Mouse (Mus musculus) small intestine, adult 2 months (tissue): ENCODE measurements around the gene Fam227b. TPM values are rescaled to one million over a fixed set of nuclear protein-coding genes. Genes with fewer than 3 reads are reported as not detected.

Source experiments
- H3K27ac ChIP-seq: fragments of 200-500 bp; 2 replicates; pipeline ENCODE4 v1.5.1; 2012; ENCODE audit warnings: low read depth, low read length, control low read depth, inconsistent platforms; ENCODE audit not compliant: insufficient read depth
- H3K27me3 ChIP-seq: fragments of 200-500 bp; 2 replicates; pipeline ENCODE4 v1.6.1; 2012; ENCODE audit warnings: mild to moderate bottlenecking, moderate library complexity, low read length, inconsistent platforms; ENCODE audit not compliant: control insufficient read depth, insufficient read depth
- H3K36me3 ChIP-seq: fragments of 200-500 bp; 2 replicates; pipeline ENCODE4 v1.6.1; 2012; ENCODE audit warnings: mild to moderate bottlenecking, low read length, control low read depth, inconsistent platforms; ENCODE audit not compliant: control insufficient read depth, insufficient read depth
- H3K4me1 ChIP-seq: fragments of 200-500 bp; 2 replicates; pipeline ENCODE4 v1.6.1; 2012; ENCODE audit warnings: low read length, inconsistent platforms, mixed read lengths; ENCODE audit not compliant: control insufficient read depth, insufficient read depth, insufficient read length
- H3K4me3 ChIP-seq: fragments of 200-500 bp; 2 replicates; pipeline ENCODE4 v1.5.1; 2012; ENCODE audit warnings: low read depth, mild to moderate bottlenecking, control low read depth, inconsistent platforms, low read length, moderate library complexity
- CTCF ChIP-seq: fragments of 200-500 bp; IDR thresholded peaks from 2 replicates; pipeline ENCODE4 v1.5.1; 2012; ENCODE audit warnings: low read depth, mild to moderate bottlenecking, control low read depth, inconsistent platforms, low read length, moderate library complexity, mixed read lengths; ENCODE audit not compliant: insufficient replicate concordance, insufficient read length; ENCODE audit errors: extremely low read depth
- POLR2A ChIP-seq: fragments of 200-500 bp; IDR thresholded peaks from 2 replicates; pipeline ENCODE4 v1.6.1; 2012; ENCODE audit warnings: low read depth, mild to moderate bottlenecking, control low read depth, inconsistent platforms, low read length, moderate library complexity
- WGBS: fragments of 180-500 bp; shearing (Covaris S2); methylation state at CpG from one replicate; pipeline ENCODE4 v1.1.7; 2018; 5-methylcytosine and 5-hydroxymethylcytosine counted together
- polyA plus RNA-seq: library from polyadenylated mRNA; depleted of rRNA; stranded (reverse); fragments of >200 nt; gene quantifications from 2 replicates; pipeline ENCODE4 v1.2.3, GENCODE M21; 2012; rRNA removed

Gene Fam227b
- polyA plus RNA-seq, 1 experiment, result not detected

- TF ChIP-seq POLR2A, result no peak
- TF ChIP-seq CTCF, result no peak
- no peak overlapping the region for H3K4me3 ChIP-seq
Observed at GRCm38 (mm10) chr2:125943301-125943700, 208.5 kb downstream of the Fam227b start.

GRCm38 (mm10) chr2:125941111-125941785, 210.6 kb downstream of the Fam227b start:
- H3K36me3 ChIP-seq, result no peaks in the 10 kb centered on the region
- H3K4me1 ChIP-seq, result no peaks in the 10 kb centered on the region
- no peak for TF ChIP-seq POLR2A
- no peak for TF ChIP-seq CTCF
- no peak overlapping the region for H3K27ac ChIP-seq
- 80% methylated on average over 6 of the region's 6 CpGs for WGBS
- no peak overlapping the region for H3K4me3 ChIP-seq
- H3K27me3 ChIP-seq, result no peaks in the 10 kb centered on the region

More at GRCm38 (mm10) chr2:125943301-125943700, 208.5 kb downstream of the Fam227b start:
- Histone ChIP-seq H3K27ac (no peak overlapping the region), H3K36me3 (peaks cover 6% of the 10 kb centered on the region), H3K4me1 (no peaks in the 10 kb centered on the region), H3K27me3 (no peaks in the 10 kb centered on the region)
- WGBS, result 73% methylated on average over 1 of the region's 1 CpGs

GRCm38 (mm10) chr2:125938993-125939642, 212.7 kb downstream of the Fam227b start:
- TF ChIP-seq POLR2A (no peak), CTCF (no peak)
- Histone ChIP-seq H3K4me1 (no peaks in the 10 kb centered on the region), H3K27me3 (no peaks in the 10 kb centered on the region), H3K36me3 (no peaks in the 10 kb centered on the region), H3K4me3 (no peak overlapping the region), H3K27ac (no peak overlapping the region)
- WGBS, result 90% methylated on average over 6 of the region's 6 CpGs

GRCm38 (mm10) chr2:125936396-125936795, 215.4 kb downstream of the Fam227b start:
- 76% methylated on average over 5 of the region's 5 CpGs for WGBS
- no peak for TF ChIP-seq POLR2A
- TF ChIP-seq CTCF, result no peak
- no peaks in the 10 kb centered on the region for H3K27me3 ChIP-seq
- H3K27ac ChIP-seq, result no peak overlapping the region
- no peak overlapping the region for H3K4me3 ChIP-seq
- no peaks in the 10 kb centered on the region for H3K4me1 ChIP-seq
- peaks cover 4% of the 10 kb centered on the region; the same call in 1 of the 2 replicates for H3K36me3 ChIP-seq

GRCm38 (mm10) chr2:125933977-125934376, 217.8 kb downstream of the Fam227b start:
- Histone ChIP-seq H3K27me3 (no peaks in the 10 kb centered on the region), H3K4me1 (no peaks in the 10 kb centered on the region), H3K36me3 (peaks cover 14% of the 10 kb centered on the region), H3K4me3 (no peak overlapping the region), H3K27ac (no peak overlapping the region)
- WGBS, result 76% methylated on average over 3 of the region's 3 CpGs
- TF ChIP-seq CTCF (no peak), POLR2A (no peak)

Other genes starting within 250 kb of the Fam227b start
- gene Fgf7, start 117.3 kb downstream of the Fam227b start, polyA plus RNA-seq, result 1.0 and 1.6 TPM in 2 replicates
- 0.50 and 0.66 TPM in 2 replicates for gene Dtwd1, start 137 bp upstream of the Fam227b start, polyA plus RNA-seq
- gene Gm17555, start 63.1 kb upstream of the Fam227b start, polyA plus RNA-seq, result not detected in 2 replicates